Mouse (Mus musculus): ENCODE measurements at regions not wholly inside any gene's neighbourhood (a gene's known extent, or its start where the extent isn't known, plus 50 kb on each side); places are given as distances from the start of the nearest gene placed in this dataset.

GRCm38 (mm10) chr17:81210389-81210788 lies 145.5 kb upstream of the Thumpd2 start:
- WGBS: 83% methylated on average over 2 of the region's 2 CpGs

GRCm38 (mm10) chr17:81209323-81209722 lies 144.4 kb upstream of the Thumpd2 start:
- H3K4me1 ChIP-seq (replicated peaks; ENCODE audit: control insufficient read depth, insufficient read depth, low read length): no peaks in the 10 kb centered on the region
- no peaks in the 10 kb centered on the region for H3K27me3 ChIP-seq (replicated peaks; ENCODE audit: control insufficient read depth, insufficient read depth, low read length)
- no peak overlapping the region for H3K4me3 ChIP-seq (ENCODE audit: low read depth, low read length)
- H3K27ac ChIP-seq (ENCODE audit: low read depth): no peak overlapping the region
- H3K36me3 ChIP-seq (ENCODE audit: control insufficient read depth, insufficient read depth, low read length): no peaks in the 10 kb centered on the region
- ATAC-seq (replicated peaks; ENCODE audit: low FRiP score, low TSS enrichment, low read depth) (no peak), DNase-seq (ENCODE audit: low spot score) (no peak)
- H3K9ac ChIP-seq (ENCODE audit: low read length): no peak overlapping the region
- no peak overlapping the region for H3K4me2 ChIP-seq (ENCODE audit: low read length)
- H3K9me3 ChIP-seq (ENCODE audit: control insufficient read depth, low read length): 0 out of 2 replicates have a peak, but pooled peaks cover 2% of the 10 kb centered on the region
- WGBS: 82% methylated on average over 3 of the region's 3 CpGs

More at GRCm38 (mm10) chr17:81210389-81210788, 145.5 kb upstream of the Thumpd2 start:
- Histone ChIP-seq H3K36me3 (ENCODE audit: control insufficient read depth, insufficient read depth, low read length) (no peaks in the 10 kb centered on the region), H3K27me3 (replicated peaks; ENCODE audit: control insufficient read depth, insufficient read depth, low read length) (no peaks in the 10 kb centered on the region), H3K4me2 (ENCODE audit: low read length) (no peak overlapping the region), H3K9ac (ENCODE audit: low read length) (no peak overlapping the region), H3K4me3 (ENCODE audit: low read depth, low read length) (no peak overlapping the region), H3K4me1 (replicated peaks; ENCODE audit: control insufficient read depth, insufficient read depth, low read length) (no peaks in the 10 kb centered on the region), H3K9me3 (ENCODE audit: control insufficient read depth, low read length) (0 out of 2 replicates have a peak, but pooled peaks cover 2% of the 10 kb centered on the region), H3K27ac (ENCODE audit: low read depth) (no peak overlapping the region)
- DNase-seq (ENCODE audit: low spot score) (no peak), ATAC-seq (replicated peaks; ENCODE audit: low FRiP score, low TSS enrichment, low read depth) (no peak)

- Histone ChIP-seq H3K4me3 (ENCODE audit: low read depth, low read length) (no peak overlapping the region), H3K9ac (ENCODE audit: low read length) (no peak overlapping the region), H3K27ac (ENCODE audit: low read depth) (no peak overlapping the region), H3K4me2 (ENCODE audit: low read length) (no peak overlapping the region; the same call in 1 of the 2 replicates), H3K27me3 (replicated peaks; ENCODE audit: control insufficient read depth, insufficient read depth, low read length) (no peaks in the 10 kb centered on the region), H3K36me3 (ENCODE audit: control insufficient read depth, insufficient read depth, low read length) (no peaks in the 10 kb centered on the region), H3K9me3 (ENCODE audit: control insufficient read depth, low read length) (no peaks in the 10 kb centered on the region), H3K4me1 (replicated peaks; ENCODE audit: control insufficient read depth, insufficient read depth, low read length) (no peaks in the 10 kb centered on the region)
- DNase-seq (ENCODE audit: low spot score): no peak
- WGBS: 29% methylated on average over 8 of the region's 8 CpGs
- ATAC-seq (replicated peaks; ENCODE audit: low FRiP score, low TSS enrichment, low read depth): no peak
Measured at GRCm38 (mm10) chr17:81201052-81201451, 136.2 kb upstream of the Thumpd2 start.

GRCm38 (mm10) chr17:81194006-81194405 lies 129.1 kb upstream of the Thumpd2 start:
- no peak overlapping the region for H3K9ac ChIP-seq (ENCODE audit: low read length)
- 78% methylated on average over 10 of the region's 10 CpGs for WGBS
- ATAC-seq (replicated peaks; ENCODE audit: low FRiP score, low TSS enrichment, low read depth) (no peak), DNase-seq (ENCODE audit: low spot score) (no peak)
- no peaks in the 10 kb centered on the region for H3K36me3 ChIP-seq (ENCODE audit: control insufficient read depth, insufficient read depth, low read length)
- H3K27me3 ChIP-seq (replicated peaks; ENCODE audit: control insufficient read depth, insufficient read depth, low read length): no peaks in the 10 kb centered on the region
- no peak overlapping the region for H3K4me3 ChIP-seq (ENCODE audit: low read depth, low read length)
- H3K4me2 ChIP-seq (ENCODE audit: low read length): no peak overlapping the region
- no peaks in the 10 kb centered on the region for H3K4me1 ChIP-seq (replicated peaks; ENCODE audit: control insufficient read depth, insufficient read depth, low read length)
- H3K9me3 ChIP-seq (ENCODE audit: control insufficient read depth, low read length): no peaks in the 10 kb centered on the region
- no peak overlapping the region for H3K27ac ChIP-seq (ENCODE audit: low read depth)

GRCm38 (mm10) chr17:81193230-81193871 lies 128.5 kb upstream of the Thumpd2 start:
- no peak for ATAC-seq (replicated peaks; ENCODE audit: low FRiP score, low TSS enrichment, low read depth)
- 33% methylated on average over 8 of the region's 8 CpGs for WGBS
- peak; percentile 79 for DNase-seq (ENCODE audit: low spot score)
- H3K4me1 ChIP-seq (replicated peaks; ENCODE audit: control insufficient read depth, insufficient read depth, low read length): no peaks in the 10 kb centered on the region
- H3K9ac ChIP-seq (ENCODE audit: low read length): no peak overlapping the region
- peak overlapping the region; percentile 20; the same call in 1 of the 2 replicates for H3K4me2 ChIP-seq (ENCODE audit: low read length)
- no peaks in the 10 kb centered on the region for H3K9me3 ChIP-seq (ENCODE audit: control insufficient read depth, low read length)
- H3K27me3 ChIP-seq (replicated peaks; ENCODE audit: control insufficient read depth, insufficient read depth, low read length): no peaks in the 10 kb centered on the region
- no peak overlapping the region for H3K4me3 ChIP-seq (ENCODE audit: low read depth, low read length)
- no peaks in the 10 kb centered on the region for H3K36me3 ChIP-seq (ENCODE audit: control insufficient read depth, insufficient read depth, low read length)
- no peak overlapping the region for H3K27ac ChIP-seq (ENCODE audit: low read depth)

- no peak; the same call in 1 of the 2 replicates for ATAC-seq (replicated peaks; ENCODE audit: low FRiP score, low TSS enrichment, low read depth)
- H3K27me3 ChIP-seq (replicated peaks; ENCODE audit: control insufficient read depth, insufficient read depth, low read length): no peaks in the 10 kb centered on the region
- H3K4me3 ChIP-seq (ENCODE audit: low read depth, low read length): no peak overlapping the region
- peak; percentile 64 for DNase-seq (ENCODE audit: low spot score)
- H3K4me2 ChIP-seq (ENCODE audit: low read length): no peak overlapping the region
- no peak overlapping the region for H3K9ac ChIP-seq (ENCODE audit: low read length)
- no peaks in the 10 kb centered on the region for H3K36me3 ChIP-seq (ENCODE audit: control insufficient read depth, insufficient read depth, low read length)
- no peaks in the 10 kb centered on the region for H3K4me1 ChIP-seq (replicated peaks; ENCODE audit: control insufficient read depth, insufficient read depth, low read length)
- WGBS: 55% methylated on average over 4 of the region's 4 CpGs
- H3K9me3 ChIP-seq (ENCODE audit: control insufficient read depth, low read length): no peaks in the 10 kb centered on the region
- no peak overlapping the region for H3K27ac ChIP-seq (ENCODE audit: low read depth)
Measured at GRCm38 (mm10) chr17:81189996-81190395, 125.1 kb upstream of the Thumpd2 start.

- H3K4me1 ChIP-seq (replicated peaks; ENCODE audit: control insufficient read depth, insufficient read depth, low read length): no peaks in the 10 kb centered on the region
- H3K36me3 ChIP-seq (ENCODE audit: control insufficient read depth, insufficient read depth, low read length): no peaks in the 10 kb centered on the region
- no peak overlapping the region for H3K27ac ChIP-seq (ENCODE audit: low read depth)
- no peak overlapping the region for H3K4me3 ChIP-seq (ENCODE audit: low read depth, low read length)
- no peak overlapping the region for H3K4me2 ChIP-seq (ENCODE audit: low read length)
- H3K27me3 ChIP-seq (replicated peaks; ENCODE audit: control insufficient read depth, insufficient read depth, low read length): no peaks in the 10 kb centered on the region
- DNase-seq (ENCODE audit: low spot score): no peak
- no peak overlapping the region for H3K9ac ChIP-seq (ENCODE audit: low read length)
- ATAC-seq (replicated peaks; ENCODE audit: low FRiP score, low TSS enrichment, low read depth): no peak
- 82% methylated on average over 1 of the region's 1 CpGs for WGBS
- no peaks in the 10 kb centered on the region for H3K9me3 ChIP-seq (ENCODE audit: control insufficient read depth, low read length)
Measured at GRCm38 (mm10) chr17:81185685-81186084, 120.8 kb upstream of the Thumpd2 start.

- Histone ChIP-seq H3K36me3 (ENCODE audit: control insufficient read depth, insufficient read depth, low read length) (no peaks in the 10 kb centered on the region), H3K27me3 (replicated peaks; ENCODE audit: control insufficient read depth, insufficient read depth, low read length) (no peaks in the 10 kb centered on the region), H3K4me2 (ENCODE audit: low read length) (no peak overlapping the region), H3K9ac (ENCODE audit: low read length) (no peak overlapping the region), H3K4me1 (replicated peaks; ENCODE audit: control insufficient read depth, insufficient read depth, low read length) (no peaks in the 10 kb centered on the region), H3K9me3 (ENCODE audit: control insufficient read depth, low read length) (no peaks in the 10 kb centered on the region), H3K4me3 (ENCODE audit: low read depth, low read length) (no peak overlapping the region), H3K27ac (ENCODE audit: low read depth) (no peak overlapping the region)
- WGBS: 86% methylated on average over 8 of the region's 8 CpGs
- ATAC-seq (replicated peaks; ENCODE audit: low FRiP score, low TSS enrichment, low read depth): no peak
- DNase-seq (ENCODE audit: low spot score): no peak
Measured at GRCm38 (mm10) chr17:81180813-81181424, 116.0 kb upstream of the Thumpd2 start.

- Histone ChIP-seq H3K9me3 (ENCODE audit: control insufficient read depth, low read length) (no peaks in the 10 kb centered on the region), H3K4me1 (replicated peaks; ENCODE audit: control insufficient read depth, insufficient read depth, low read length) (no peaks in the 10 kb centered on the region), H3K27ac (ENCODE audit: low read depth) (no peak overlapping the region), H3K4me2 (ENCODE audit: low read length) (no peak overlapping the region), H3K36me3 (ENCODE audit: control insufficient read depth, insufficient read depth, low read length) (no peaks in the 10 kb centered on the region), H3K9ac (ENCODE audit: low read length) (no peak overlapping the region), H3K4me3 (ENCODE audit: low read depth, low read length) (no peak overlapping the region), H3K27me3 (replicated peaks; ENCODE audit: control insufficient read depth, insufficient read depth, low read length) (no peaks in the 10 kb centered on the region)
- DNase-seq (ENCODE audit: low spot score) (no peak), ATAC-seq (replicated peaks; ENCODE audit: low FRiP score, low TSS enrichment, low read depth) (no peak)
- 90% methylated on average over 3 of the region's 3 CpGs for WGBS
Measured at GRCm38 (mm10) chr17:81176306-81176705, 111.4 kb upstream of the Thumpd2 start.
